Mouse (Mus musculus) brain, adult 2 months (tissue): ENCODE measurements around the gene Tacc3.

ENCODE experiments used
- DNase-seq: peaks from one replicate; pipeline ENCODE4 v3.0.0; 2011; ENCODE audit warnings: low read depth, low spot score

The Tacc3 gene

DNA sequence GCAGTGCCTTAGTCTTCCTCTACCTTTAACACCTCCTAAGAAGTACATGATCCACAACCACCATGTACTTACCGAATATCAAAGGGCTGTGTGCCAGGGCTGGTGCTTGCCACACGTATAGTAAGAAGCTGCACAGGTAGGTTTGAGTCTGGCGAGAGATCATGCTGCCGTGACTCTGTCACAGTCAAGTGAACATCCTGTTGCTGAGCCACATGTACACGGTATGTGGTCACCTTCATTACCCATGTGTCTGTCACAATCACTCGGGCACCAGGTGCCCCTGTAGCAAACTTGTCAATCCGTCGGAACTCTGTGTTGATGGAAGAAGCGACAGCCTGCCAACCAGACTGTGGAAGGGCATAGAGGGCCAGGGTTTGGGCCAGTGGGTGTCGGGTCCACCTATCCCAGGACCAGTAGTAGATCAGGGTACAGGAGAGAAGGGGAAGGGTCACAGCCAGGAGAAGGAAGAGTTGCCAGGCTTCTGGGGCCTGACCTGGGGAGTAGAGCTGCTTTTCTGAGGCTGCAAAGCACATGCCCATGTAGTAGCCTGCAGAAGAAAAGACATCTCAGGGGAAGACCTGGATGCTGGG, 2.6 kb upstream of the Tacc3 start:
- no peak for DNase-seq

DNA sequence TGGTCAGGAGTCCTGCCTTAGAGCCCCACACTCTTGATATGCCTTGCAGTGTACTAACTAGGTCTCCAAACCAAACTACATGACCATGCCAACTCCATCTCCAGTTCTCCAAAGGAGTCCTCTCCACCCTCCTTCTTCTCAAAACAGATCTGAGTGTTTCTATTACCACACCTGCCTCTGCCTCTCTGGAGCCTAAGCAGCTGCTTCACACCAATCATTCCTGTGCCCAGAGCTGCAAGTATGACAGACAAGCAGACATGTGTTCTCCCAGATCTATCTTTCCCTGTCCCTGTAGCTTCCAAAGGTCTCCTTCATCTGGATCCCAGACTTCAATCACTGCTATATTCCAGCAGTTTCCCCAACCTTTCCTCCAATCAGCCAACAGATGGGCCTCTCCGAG, 1.2 kb upstream of the Tacc3 start:
- peak; percentile 5 for DNase-seq

DNA sequence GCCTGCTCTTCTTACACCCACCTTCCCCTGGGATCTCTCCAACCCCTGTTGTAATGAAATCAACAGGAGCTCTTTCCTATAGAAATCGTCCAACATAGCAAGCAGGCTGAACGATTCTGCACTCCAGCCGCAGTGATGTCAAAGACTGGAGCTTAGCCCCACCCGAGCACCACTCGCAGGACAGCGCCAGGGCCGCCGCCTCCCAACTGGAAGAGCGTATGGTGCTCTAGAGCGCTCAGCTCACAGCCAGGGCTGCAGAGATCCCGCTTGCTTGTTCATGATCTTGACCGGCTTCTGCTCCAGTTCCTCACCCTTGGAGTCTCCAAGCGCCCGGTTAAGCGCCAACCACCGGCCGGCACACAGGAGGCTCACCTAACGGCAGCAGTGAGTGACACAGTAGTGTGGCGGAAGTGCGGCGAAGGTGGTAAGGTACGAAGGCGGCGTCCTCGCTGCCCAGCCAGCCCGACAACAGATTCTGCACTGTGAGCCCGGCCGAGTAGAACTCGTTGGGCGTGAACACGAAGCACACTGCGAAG, 609 bp upstream of the Tacc3 start:
- no peak for DNase-seq

DNA sequence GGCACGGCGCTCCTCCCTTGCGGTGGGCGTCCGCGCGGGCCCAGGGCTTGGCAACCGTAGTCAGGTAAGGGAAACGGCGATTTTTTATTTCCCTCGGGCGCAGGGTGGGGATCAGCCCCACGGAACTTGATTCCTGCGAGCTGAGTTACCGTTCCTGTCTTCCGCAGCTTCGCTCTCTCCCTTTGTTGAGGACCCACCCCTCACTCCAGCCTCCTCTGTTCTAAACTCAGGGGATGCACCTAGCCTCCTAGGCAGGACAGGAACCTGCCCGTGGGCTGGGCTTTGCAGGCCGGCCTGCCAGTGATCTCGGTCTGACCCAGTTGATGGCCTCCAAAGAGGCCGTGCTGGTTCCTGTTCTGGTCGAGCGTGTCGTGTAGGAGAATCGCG, 729 bp downstream of the Tacc3 start:
- no peak for DNase-seq

DNA sequence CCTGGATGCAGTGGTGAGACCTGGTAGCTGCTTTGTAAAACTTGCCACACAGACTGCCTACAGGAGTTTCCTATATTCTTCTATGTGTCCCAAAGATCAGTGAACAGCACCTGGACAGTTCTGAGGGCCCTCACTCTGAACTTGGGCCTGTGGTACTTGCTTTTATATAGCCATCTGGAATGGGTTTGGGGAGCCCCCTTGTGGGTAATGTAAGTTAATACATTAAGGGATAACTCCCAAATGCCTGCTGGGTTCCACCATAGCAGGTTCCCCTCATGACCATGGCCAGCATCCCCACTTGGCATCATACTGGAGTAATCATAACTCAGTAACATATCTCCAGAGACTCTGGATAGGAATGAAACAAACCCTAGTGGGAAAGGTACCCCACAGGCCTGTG, 10.3 kb downstream of the Tacc3 start:
- peak; percentile 44 for DNase-seq

DNA sequence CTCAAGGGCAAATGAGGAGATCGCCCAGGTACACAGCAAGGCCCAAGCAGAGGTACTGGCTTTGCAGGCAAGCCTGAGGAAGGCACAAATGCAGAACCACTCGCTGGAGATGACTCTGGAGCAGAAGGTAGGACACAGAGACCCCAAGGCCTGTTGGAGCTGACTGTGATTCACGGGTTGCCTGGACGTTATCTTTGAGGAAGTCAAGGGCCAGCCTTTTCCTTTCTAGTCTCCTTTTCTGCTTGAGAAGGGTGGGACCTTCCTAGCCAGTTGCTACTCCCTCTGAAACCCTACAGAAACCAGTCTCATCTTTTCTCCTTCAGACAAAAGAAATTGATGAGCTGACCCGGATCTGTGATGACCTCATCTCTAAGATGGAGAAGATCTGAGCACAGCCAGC, 13.7 kb downstream of the Tacc3 start:
- no peak for DNase-seq

DNA sequence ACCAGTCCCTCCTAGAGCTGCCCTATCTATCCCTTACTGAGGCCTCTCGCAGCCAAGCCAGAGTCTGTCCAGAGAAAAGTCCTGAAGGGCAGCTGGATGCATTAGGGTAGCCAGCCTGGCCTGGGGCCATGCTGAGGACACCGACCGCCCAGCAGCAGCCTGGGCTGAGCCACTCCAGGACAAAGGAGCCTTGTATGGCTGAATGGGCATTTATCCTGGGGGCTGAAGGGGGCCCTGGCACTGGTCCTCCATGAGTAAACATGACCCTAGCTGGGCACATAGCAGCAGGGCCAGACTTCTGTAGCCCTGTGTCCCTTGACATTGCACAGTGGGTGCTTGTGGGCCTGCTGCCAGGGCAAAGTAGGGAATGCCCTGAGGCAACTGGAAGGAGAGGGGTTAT, 16.5 kb downstream of the Tacc3 start:
- peak; percentile 85 for DNase-seq

DNA sequence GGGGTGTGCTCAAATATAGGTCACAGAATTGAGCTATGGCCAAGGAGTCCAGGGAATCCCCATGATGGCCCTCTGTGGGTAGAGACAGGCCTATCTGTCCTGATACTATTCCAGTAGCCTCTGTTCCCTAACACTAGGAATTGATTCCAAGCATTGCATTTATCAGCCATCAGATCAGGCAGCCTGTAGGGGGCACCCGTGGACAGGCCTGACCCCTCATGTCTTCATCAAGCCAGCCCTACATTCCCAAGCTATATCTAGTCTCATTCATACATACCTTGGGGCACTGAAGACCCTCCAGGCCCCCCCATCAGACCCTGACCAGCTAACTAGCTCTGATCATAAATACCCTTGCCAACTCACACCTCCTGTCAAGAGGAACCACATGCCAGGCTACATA, 18.0 kb downstream of the Tacc3 start:
- DNase-seq: peak; percentile 62

DNA sequence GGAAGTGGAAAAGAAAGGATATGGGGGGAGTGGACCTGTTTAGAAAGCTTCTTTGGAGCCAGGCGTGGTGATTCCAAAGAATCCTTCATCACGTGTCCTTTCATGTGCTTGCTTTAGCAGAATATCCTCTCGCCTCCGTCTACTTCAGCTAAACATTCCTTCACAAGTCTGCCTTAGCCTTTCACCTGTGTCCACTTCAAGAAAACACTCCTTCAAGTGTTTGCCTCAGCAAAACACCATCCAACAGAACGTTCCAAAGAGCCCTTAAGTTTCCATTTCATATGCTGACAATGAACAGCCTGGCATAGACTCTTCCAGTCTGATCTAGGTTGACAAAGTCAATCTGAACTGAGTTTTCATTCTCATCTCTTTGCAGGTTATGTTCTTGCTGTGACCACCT, 20.3 kb downstream of the Tacc3 start:
- DNase-seq: no peak

DNA sequence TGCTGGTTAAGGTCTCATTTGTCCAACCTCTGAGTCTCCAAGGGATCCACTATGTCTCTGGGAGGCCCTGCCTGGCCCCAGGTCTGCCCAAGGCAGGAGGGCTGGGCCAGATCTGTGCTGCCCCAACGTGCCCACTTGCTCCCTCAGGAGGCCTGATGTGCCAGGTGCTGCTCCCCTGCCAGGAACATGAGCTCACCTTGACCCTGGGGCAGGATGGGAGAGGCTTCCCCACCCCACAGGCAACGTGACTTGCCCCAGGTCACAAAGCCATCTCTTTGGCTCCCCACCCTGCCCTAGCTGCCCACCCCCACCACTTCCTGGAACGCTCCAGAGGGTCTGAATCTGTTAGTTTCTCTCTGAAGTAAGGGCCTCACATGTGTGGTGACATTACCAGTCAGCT, 23.1 kb downstream of the Tacc3 start:
- DNase-seq: no peak

DNA sequence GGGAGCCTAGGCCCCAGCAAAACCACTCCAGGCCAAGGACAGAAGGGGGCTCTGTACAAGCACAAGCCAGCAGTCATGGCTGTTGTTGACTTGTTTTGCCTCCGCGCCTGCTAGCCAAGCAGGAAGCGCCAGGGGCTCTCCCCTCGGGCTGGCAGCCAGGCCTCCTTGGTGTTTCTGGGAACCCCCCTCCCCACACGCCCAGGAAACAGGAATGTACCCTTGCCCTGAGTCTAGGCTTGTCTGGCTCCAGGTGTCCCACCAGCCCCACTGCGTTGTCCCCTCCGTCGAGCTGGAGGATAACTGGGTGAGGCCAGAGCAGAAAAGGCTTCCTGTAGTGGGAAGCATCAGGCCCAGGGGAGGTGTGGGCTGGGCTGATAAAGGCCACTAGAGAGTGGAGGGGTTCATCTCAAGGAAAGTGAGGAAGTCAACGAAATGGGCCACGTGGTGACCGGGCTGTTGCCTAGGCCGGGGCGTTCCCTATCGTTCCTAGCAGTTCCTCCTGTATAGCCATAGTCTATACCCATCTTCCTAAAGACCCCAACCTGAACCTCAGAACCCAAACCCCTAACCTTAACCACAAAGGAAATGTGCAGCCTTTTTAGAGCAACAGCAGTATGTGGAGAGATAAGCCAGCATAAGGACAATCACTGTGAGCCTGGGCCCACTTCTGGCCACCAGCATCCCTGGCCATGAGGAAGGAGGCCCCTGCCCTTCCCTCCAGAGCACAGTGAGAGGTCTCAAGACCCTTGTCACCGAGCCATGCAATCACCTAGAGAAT, 23.9 kb downstream of the Tacc3 start:
- no peak for DNase-seq

DNA sequence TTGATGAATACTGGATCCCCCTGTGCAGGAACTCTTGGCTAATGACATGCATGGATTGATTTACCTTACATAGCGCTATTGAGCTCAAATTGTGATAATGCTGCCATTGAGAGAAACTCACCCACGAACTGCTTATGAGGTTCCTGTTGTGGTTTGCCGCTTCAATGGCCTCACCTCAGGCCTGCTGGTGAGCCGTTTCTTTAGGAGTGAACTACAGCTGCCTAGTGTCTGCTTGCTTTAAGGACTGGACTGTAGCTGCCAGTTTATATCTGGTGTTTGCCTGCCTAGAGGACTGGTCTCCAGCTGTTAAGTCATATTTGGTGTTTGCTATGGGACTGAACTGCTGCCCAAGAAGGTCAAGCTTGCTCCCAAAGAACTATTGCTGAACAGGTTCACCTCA, 25.0 kb downstream of the Tacc3 start:
- DNase-seq: no peak

DNA sequence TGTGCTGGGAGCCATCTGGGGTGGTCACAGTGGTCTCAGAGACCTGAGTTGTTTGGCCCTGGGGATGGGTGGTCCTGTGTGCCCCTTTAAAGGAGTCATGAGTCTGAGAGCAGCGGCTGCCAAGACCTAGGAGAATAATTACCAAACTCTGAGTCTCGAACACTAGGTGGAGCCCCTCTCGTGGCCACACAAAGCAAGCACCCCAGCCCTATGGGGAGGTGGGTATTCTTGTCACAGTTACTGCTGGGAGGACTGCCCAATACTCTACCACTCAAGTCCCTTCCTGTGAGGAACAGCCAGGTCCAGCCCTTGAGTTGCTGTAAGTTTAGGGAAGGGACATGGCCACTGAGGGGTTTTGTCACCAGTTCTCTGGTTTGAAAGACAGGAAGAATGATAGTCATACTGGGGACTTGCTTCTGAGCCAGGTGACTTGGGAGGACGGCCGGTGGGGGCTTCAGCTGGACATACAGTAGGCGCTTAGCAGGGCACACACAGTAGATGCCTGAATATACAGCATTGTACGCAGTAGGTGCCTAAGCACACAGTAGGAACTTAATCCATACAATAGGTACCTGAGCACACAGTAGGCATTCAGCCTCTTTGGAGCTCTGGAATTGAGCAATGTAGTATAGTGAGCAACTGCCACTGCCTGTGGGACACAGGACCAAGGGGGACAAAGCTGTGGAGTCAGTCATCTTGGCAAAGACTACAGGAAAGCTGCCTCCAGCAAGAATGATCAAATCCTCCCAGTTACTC, 26.1 kb downstream of the Tacc3 start:
- DNase-seq: peak; percentile 41

DNA sequence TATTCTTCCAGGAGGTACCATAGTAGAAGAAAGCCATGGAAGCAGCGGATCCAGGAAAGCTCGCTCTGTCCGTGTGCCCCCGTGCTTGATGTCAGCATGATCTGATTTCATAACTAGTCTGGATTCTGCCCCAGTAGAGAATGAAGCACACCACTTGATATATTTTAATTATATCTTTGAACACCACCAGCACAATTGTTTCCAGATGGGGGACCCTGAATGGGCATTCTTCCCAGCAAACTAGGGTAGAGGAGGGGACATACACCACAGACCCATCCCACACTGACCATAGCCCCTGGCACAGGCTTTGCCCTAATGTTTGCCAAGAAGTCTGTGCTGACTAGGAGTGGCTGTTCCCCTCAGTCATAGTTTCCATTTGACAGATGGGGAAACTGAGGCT, 27.0 kb downstream of the Tacc3 start:
- no peak for DNase-seq

DNA sequence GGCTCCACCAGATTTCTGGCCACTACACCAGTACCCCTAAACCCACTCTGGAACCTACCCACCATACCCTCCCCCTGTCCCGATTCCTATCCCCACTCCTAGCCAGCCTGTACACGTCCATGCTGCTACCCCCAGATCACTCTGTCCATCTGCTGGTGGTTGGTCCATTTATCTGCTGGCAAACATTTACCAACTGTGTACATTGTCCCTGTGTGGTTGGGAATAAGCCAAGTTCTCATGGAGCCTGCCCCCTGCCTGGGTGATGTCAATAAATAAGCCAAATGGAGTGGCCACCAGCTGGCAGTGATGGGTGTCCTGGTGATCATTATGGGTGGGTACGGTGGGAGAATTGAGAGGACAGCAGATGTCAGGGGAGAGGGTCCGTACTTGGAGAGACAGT, 29.2 kb downstream of the Tacc3 start:
- DNase-seq: no peak

DNA sequence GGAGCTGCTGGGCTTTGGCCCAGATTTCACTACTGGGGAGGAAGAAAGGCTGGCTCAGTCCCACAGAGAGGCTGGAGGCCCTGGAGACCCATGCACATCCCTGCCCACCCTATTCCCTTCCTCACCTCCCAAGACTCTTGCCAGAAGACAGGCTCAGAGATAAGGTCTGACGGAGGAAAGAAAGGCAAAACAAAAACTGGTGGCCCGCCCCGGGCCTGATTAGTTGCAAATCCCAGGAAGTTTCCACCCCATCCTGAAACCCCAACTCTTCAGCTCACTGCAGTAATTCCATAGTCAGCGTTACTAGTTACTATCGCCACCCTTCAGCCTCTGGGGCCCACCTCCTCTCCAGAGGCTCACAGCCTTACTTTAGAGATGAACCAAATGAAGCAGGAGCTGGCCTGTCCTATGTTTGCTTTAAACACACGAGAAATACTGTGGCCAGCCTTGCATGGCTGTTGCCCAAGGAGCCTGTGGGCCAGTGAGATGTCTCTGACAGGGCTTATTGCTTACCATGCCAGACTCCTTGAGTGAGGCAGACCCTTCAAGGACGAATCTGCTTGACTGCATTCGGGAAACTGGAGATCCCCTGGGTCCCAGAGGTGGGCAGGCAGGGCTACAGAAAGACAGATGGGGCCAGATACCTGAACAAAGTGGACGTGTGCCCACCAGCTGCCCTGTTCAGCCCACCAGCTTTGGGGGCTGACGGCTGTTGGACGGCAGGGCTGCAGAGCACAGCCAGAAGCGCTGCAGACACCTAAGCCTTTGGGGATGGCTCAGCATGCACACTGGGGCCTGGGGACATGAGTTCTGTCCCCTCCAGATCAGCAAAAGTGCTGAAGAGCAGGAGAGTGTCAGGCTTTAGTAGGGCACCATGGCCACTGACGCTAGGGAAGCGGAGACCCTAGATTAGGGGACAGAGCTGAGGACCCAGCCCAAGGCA, 30.6 kb downstream of the Tacc3 start:
- DNase-seq: no peak

DNA sequence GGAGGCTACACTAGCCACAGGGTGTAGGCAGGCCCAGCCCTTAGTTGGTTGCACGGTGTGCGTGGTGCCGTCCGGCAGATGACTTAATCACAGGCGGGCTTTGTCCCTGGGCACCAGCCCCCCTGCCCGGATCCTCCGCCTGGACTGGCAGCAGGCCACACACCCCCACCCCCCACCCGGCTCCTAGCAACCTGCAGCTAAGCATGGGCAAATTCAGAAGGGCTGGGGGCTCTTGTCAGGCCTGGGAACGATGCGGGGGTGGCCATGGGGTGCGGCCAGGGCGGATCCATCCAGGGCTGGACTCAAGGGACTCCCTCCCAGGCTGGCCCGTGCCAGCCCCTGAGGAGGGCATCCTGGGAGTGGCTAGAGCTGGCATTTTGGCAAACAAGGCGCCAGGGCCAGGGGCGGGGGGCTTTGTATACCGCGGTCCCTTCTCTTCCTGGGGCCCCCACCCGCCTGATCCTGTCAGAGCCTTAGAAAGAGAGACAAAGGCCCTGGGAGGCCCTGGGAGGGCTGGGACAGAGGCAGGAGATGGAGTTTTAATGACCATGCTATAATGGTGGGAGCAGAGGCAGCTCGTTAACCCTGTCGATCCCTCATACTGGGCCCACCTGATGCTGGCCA, 31.4 kb downstream of the Tacc3 start:
- DNase-seq: no peak

DNA sequence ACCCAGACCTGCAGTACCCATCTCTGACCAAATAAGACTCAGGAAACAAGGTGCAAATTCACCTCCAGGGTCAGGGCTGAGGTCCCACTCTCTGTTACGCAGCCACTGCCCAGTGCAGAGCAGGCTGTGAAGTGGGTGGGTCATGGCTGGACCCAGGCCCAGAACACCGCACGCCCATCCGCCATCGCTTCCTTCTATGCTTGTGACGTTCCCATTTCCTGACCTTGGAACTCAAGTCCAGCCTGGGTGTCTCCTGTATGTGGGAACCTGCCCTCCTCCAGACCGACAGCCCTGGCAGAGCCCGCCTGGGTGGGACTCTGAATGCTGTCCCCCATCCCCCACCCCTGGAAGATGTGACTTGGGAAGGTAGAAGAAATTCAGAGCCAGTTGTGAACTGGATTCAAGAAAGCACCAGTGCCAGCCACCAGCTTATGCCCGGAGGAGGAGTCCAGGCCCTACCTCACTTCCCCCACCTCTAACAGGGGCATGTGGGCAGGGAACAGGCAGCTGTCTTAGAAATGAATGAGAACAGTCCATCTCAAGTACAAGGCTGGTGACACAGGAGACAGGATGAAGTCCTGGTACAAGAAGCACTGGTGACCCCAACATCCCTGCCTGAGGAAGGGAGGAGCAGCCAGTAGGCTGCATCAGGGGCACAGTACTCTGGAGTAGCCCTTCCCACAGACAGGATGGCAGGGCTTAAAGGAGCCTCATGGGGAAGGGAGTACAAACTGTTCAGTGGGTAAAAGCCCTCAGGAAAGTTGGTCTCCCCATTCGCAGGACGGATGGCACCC, 32.1 kb downstream of the Tacc3 start:
- no peak for DNase-seq

DNA sequence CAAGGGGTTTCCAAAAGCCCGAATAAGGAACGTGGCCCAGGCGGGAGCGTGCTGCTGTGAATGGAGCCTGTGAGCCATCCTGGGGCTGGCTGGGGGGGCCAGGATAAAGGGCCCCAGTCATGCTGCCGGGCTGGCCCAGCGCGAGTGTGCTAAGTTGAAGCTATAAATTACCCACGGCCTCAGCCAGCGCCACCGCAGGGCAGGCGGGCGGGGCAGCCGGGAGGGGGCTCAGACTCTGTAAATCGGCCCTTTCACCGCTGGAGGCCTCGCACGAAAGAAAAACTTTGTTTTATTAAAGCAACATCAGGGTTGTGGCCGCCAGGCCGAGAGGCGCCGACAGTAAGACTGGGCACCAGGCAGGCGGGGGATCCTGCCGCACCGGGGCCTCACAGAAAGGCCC, 34.5 kb downstream of the Tacc3 start:
- DNase-seq: no peak

DNA sequence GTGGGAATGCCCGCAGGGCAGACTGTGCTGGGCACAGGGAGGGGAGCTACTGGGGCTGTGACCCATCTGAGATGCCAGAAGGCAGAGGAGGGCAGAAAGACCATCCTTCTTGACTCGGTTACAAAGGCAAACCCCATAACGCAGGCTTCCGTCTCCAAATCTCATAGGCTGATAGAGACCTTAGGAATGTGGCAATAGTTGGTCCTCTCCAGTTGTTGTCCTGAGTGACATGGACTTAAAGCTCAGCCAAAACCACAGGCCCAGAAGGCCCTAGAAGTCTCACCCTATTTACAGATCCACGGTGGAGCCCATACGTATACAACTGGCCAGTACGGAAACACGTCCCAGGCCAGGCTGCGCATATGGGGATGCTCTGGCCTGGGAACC, 36.5 kb downstream of the Tacc3 start:
- no peak for DNase-seq
